Mouse (Mus musculus) ES-Bruce4 (cell line): ENCODE results near the gene Ttll5. TPM values are rescaled to one million over a fixed set of nuclear protein-coding genes. Genes with fewer than 3 reads are reported as not detected.

Source experiments
- H3K27ac ChIP-seq: 2 replicates; pipeline ENCODE4 v1.5.1; 2012; ENCODE audit warnings: low read length, inconsistent platforms; ENCODE audit not compliant: insufficient read depth
- H3K27me3 ChIP-seq: 2 replicates; pipeline ENCODE4 v1.6.1; 2012; ENCODE audit warnings: mild to moderate bottlenecking, low read length, inconsistent platforms; ENCODE audit not compliant: control insufficient read depth, poor library complexity, insufficient read depth, severe bottlenecking
- H3K36me3 ChIP-seq: 2 replicates; pipeline ENCODE4 v1.6.1; 2012; ENCODE audit warnings: inconsistent platforms, mild to moderate bottlenecking, low read length, moderate library complexity; ENCODE audit not compliant: control insufficient read depth, poor library complexity, insufficient read depth, severe bottlenecking
- H3K4me1 ChIP-seq: one replicate; pipeline ENCODE4 v1.8.1; 2011; ENCODE audit warnings: low read length; ENCODE audit not compliant: control insufficient read depth, insufficient read depth
- H3K4me3 ChIP-seq: 2 replicates; pipeline ENCODE4 v1.5.1; 2011; ENCODE audit warnings: low read depth, mild to moderate bottlenecking, low read length
- H3K9ac ChIP-seq: 2 replicates; pipeline ENCODE4 v1.6.1; 2012; ENCODE audit warnings: low read depth, mild to moderate bottlenecking, inconsistent platforms; ENCODE audit not compliant: poor library complexity, severe bottlenecking
- H3K9me3 ChIP-seq: replicated peaks from 2 replicates; pipeline ENCODE4 v1.6.1; 2012; ENCODE audit warnings: mild to moderate bottlenecking, low read length, inconsistent platforms; ENCODE audit not compliant: control insufficient read depth, poor library complexity, insufficient read depth, severe bottlenecking
- CTCF ChIP-seq: IDR thresholded peaks from one replicate; pipeline ENCODE4 v1.8.1; 2011; ENCODE audit warnings: low read depth, low read length
- EP300 ChIP-seq: IDR thresholded peaks from 2 replicates; pipeline ENCODE4 v1.6.1; 2011; ENCODE audit warnings: low read depth, low read length; ENCODE audit not compliant: insufficient read depth
- POLR2A ChIP-seq: IDR thresholded peaks from one replicate; pipeline ENCODE4 v1.8.1; 2011; ENCODE audit warnings: low read length; ENCODE audit not compliant: insufficient read depth
- polyA plus RNA-seq: library from polyadenylated mRNA; stranded (reverse); fragments of >200 nt; gene quantifications from 2 replicates; pipeline ENCODE4 v1.2.4, GENCODE M21; 2011; ENCODE audit warnings: low read depth; ENCODE audit not compliant: missing spikeins, insufficient read depth, insufficient read length

The Ttll5 gene
- polyA plus RNA-seq, 1 experiment: 19.4 TPM

GRCm38 (mm10) chr12:85885024-85885423, 60.6 kb downstream of the Ttll5 start:
- no peaks in the 10 kb centered on the region for H3K9me3 ChIP-seq
- no peaks in the 10 kb centered on the region for H3K36me3 ChIP-seq
- TF ChIP-seq CTCF (no peak), EP300 (no peak), POLR2A (no peak)
- no peak overlapping the region for H3K4me3 ChIP-seq
- no peaks in the 10 kb centered on the region for H3K4me1 ChIP-seq
- H3K27me3 ChIP-seq: no peaks in the 10 kb centered on the region
- no peak overlapping the region for H3K9ac ChIP-seq
- no peak overlapping the region for H3K27ac ChIP-seq

GRCm38 (mm10) chr12:85890054-85890453, 65.6 kb downstream of the Ttll5 start:
- peaks cover 6% of the 10 kb centered on the region for H3K36me3 ChIP-seq
- TF ChIP-seq EP300: no peak
- TF ChIP-seq CTCF: no peak
- TF ChIP-seq POLR2A: no peak

GRCm38 (mm10) chr12:85903986-85904385, 79.5 kb downstream of the Ttll5 start:
- H3K36me3 ChIP-seq: no peaks in the 10 kb centered on the region

More at GRCm38 (mm10) chr12:85890054-85890453, 65.6 kb downstream of the Ttll5 start:
- no peak overlapping the region for H3K9ac ChIP-seq
- no peaks in the 10 kb centered on the region for H3K4me1 ChIP-seq
- H3K27ac ChIP-seq: no peak overlapping the region
- H3K9me3 ChIP-seq: no peaks in the 10 kb centered on the region
- no peak overlapping the region for H3K4me3 ChIP-seq
- H3K27me3 ChIP-seq: no peaks in the 10 kb centered on the region

DNA sequence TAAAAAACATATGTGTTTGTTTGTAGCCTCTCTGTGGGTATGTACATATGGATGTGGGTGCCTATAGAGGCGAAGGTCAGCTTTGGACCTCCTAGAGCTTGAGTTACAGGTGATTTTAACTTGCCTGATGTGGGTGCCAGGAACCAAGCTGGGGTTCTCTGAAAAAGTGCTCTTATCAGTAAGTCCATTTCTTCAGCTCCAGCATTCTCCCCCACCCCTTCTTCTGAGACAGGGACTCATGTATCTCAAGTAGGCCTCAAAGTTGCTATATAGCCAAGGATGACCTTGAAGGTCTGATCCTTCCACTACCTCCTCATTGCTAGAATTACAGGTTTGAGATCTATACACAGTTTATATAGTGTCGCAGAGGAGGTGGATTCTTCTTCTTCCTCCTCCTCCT, 81.2 kb downstream of the Ttll5 start:
- Histone ChIP-seq H3K9ac (no peak overlapping the region), H3K4me1 (no peaks in the 10 kb centered on the region), H3K27ac (no peak overlapping the region), H3K4me3 (no peak overlapping the region), H3K36me3 (0 out of 2 replicates have a peak, but pooled peaks cover under 1% of the 10 kb centered on the region), H3K27me3 (no peaks in the 10 kb centered on the region), H3K9me3 (no peaks in the 10 kb centered on the region)
- TF ChIP-seq EP300: no peak
- TF ChIP-seq CTCF: no peak
- no peak for TF ChIP-seq POLR2A

More at GRCm38 (mm10) chr12:85903986-85904385, 79.5 kb downstream of the Ttll5 start:
- H3K9me3 ChIP-seq: no peaks in the 10 kb centered on the region
- H3K27ac ChIP-seq: no peak overlapping the region
- TF ChIP-seq POLR2A (no peak), EP300 (no peak), CTCF (no peak)
- no peak overlapping the region for H3K9ac ChIP-seq
- H3K4me3 ChIP-seq: no peak overlapping the region
- no peaks in the 10 kb centered on the region for H3K27me3 ChIP-seq
- H3K4me1 ChIP-seq: no peaks in the 10 kb centered on the region

- Histone ChIP-seq H3K4me3 (no peak overlapping the region), H3K9ac (no peak overlapping the region), H3K27me3 (no peaks in the 10 kb centered on the region), H3K9me3 (no peaks in the 10 kb centered on the region), H3K36me3 (peaks cover 2% of the 10 kb centered on the region; the same call in 1 of the 2 replicates), H3K27ac (no peak overlapping the region), H3K4me1 (no peaks in the 10 kb centered on the region)
- TF ChIP-seq POLR2A (no peak), CTCF (no peak), EP300 (no peak)
Measured at GRCm38 (mm10) chr12:85907896-85908295, 83.4 kb downstream of the Ttll5 start.

- H3K36me3 ChIP-seq: peaks cover 2% of the 10 kb centered on the region; the same call in 1 of the 2 replicates
- H3K27me3 ChIP-seq: no peaks in the 10 kb centered on the region
- TF ChIP-seq POLR2A (no peak), EP300 (no peak), CTCF (no peak)
- no peak overlapping the region for H3K27ac ChIP-seq
- H3K9me3 ChIP-seq: no peaks in the 10 kb centered on the region
- H3K9ac ChIP-seq: no peak overlapping the region
- no peaks in the 10 kb centered on the region for H3K4me1 ChIP-seq
- no peak overlapping the region for H3K4me3 ChIP-seq
Measured at GRCm38 (mm10) chr12:85910811-85911210, 86.4 kb downstream of the Ttll5 start.
